Mouse (Mus musculus) layer of hippocampus, adult 2 months (tissue): ENCODE measurements at regions not wholly inside any gene's neighbourhood (a gene's known extent, or its start where the extent isn't known, plus 50 kb on each side); places are given as distances from the start of the nearest gene placed in this dataset.
A peak's percentile ranks its signal among the peaks of the same experiment; 100 is the strongest.

Experiments used
- DNase-seq, 2 experiments: peaks; one replicate each; pipeline ENCODE4 v3.0.0; 2022; ENCODE audit warnings: low spot score in 2 of 2
- H3K27ac ChIP-seq: fragments of 200-600 bp; 2 replicates; pipeline ENCODE4 v1.8.1; 2022
- H3K4me3 ChIP-seq: fragments of 200-600 bp; 2 replicates; pipeline ENCODE4 v1.8.1; 2022; ENCODE audit warnings: mild to moderate bottlenecking
- CTCF ChIP-seq: fragments of 200-600 bp; conservative IDR thresholded peaks from 2 replicates; pipeline ENCODE4 v1.8.1; 2022; ENCODE audit warnings: antibody characterized with exemption, mild to moderate bottlenecking, moderate library complexity

GRCm38 (mm10) chr14:46567411-46567780, 176.9 kb upstream of the Bmp4 start:
- H3K27ac ChIP-seq = no peak overlapping the region
- no peak for DNase-seq
- H3K4me3 ChIP-seq = no peak overlapping the region
- TF ChIP-seq CTCF = no peak

- DNase-seq = no peak
Observed at GRCm38 (mm10) chr14:46566681-46567410, 176.4 kb upstream of the Bmp4 start.

DNA sequence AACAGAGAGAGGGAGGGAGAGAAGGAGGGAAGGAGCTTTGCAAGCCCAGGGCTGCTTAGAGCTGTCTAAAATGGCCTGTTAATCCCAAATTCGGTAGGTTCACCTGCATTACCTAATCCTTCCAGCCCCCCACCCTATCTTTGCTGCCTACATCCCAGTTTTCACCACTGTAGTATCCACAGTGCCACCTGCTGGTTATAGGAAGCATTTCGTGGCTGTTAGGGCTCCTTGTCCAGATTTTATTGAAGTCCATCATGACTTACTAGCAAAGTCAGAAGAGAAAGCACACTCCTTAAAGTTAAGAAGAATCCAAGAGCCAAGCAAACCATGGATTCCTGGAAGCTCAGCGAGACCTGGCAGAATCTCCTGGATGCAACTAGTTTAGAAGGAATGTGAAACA, 174.5 kb upstream of the Bmp4 start:
- Histone ChIP-seq H3K4me3 (no peak overlapping the region), H3K27ac (no peak overlapping the region)
- peak; percentile 29 to 48 for DNase-seq
- TF ChIP-seq CTCF = peak; percentile 89

More at GRCm38 (mm10) chr14:46566681-46567410, 176.4 kb upstream of the Bmp4 start:
- TF ChIP-seq CTCF = no peak
- H3K27ac ChIP-seq = no peak overlapping the region
- no peak overlapping the region for H3K4me3 ChIP-seq

DNA sequence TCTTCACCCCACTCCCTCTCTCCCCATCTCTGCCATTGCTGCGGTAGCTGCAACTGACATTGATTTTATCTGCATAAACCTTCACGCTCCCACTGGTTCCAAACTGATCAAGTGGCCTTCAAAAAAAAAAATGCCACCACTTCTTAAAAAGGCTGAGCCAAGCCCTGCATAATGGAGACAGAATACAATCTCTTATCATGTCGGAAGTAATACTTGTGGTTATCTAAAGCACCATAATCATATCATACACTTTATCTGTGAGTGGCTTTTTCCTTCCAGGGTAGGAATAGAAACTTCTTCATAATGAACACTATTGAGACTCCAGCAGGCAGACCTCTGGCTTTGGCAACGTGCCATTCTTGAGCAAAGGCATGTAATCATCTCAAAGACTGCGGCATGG, 171.5 kb upstream of the Bmp4 start:
- H3K27ac ChIP-seq = no peak overlapping the region
- no peak for TF ChIP-seq CTCF
- H3K4me3 ChIP-seq = no peak overlapping the region
- DNase-seq = no peak

DNA sequence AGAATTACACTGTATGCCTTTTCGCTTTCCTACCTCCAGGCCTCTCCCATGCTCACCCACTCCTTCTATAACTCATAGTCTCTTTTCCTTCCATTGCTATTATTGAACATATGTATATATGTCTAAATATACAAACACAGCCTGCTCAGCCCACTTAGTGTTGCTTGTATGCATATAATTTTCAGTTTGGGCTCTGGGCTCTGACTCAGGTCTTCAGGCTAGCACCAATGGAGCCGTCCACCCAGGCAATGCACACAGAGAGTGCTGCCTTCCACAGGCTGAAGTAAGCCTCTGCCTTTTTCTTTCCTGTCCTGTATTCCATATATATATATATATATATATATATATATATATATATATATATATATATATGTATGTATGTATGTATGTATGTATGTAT, 162.8 kb upstream of the Bmp4 start:
- DNase-seq = no peak
- no peak overlapping the region for H3K4me3 ChIP-seq
- no peak for TF ChIP-seq CTCF
- no peak overlapping the region for H3K27ac ChIP-seq

GRCm38 (mm10) chr14:46546146-46546545, 155.7 kb upstream of the Bmp4 start:
- no peak overlapping the region for H3K4me3 ChIP-seq
- H3K27ac ChIP-seq = no peak overlapping the region
- no peak for DNase-seq
- no peak for TF ChIP-seq CTCF

- no peak overlapping the region for H3K4me3 ChIP-seq
- H3K27ac ChIP-seq = no peak overlapping the region
- TF ChIP-seq CTCF = no peak
- no peak for DNase-seq
Observed at GRCm38 (mm10) chr14:46539466-46540187, 149.2 kb upstream of the Bmp4 start.

- Histone ChIP-seq H3K4me3 (no peak overlapping the region), H3K27ac (no peak overlapping the region)
- DNase-seq = no peak
- TF ChIP-seq CTCF = no peak
Observed at GRCm38 (mm10) chr14:46536002-46536762, 145.7 kb upstream of the Bmp4 start.

DNA sequence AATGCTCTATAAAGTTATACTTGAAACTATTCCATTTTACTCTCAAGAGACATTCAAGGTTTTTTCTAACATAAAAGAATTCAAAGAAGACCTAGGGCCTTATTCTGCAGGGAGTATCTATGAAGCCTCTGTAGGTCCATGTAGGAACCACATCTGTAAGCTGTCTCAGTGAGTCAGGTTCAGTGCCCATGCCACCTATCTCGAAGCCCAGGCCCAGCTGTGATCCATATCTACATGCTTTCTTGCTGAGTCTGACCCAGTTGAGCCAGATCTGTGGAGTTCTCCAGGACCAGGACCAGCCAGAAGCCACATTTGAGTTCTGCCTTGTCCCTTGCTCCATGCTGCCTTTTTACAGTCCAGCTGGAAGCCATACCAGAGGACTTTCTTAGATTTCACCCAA, 142.2 kb upstream of the Bmp4 start:
- no peak for DNase-seq
- Histone ChIP-seq H3K4me3 (no peak overlapping the region), H3K27ac (no peak overlapping the region)
- no peak for TF ChIP-seq CTCF

DNA sequence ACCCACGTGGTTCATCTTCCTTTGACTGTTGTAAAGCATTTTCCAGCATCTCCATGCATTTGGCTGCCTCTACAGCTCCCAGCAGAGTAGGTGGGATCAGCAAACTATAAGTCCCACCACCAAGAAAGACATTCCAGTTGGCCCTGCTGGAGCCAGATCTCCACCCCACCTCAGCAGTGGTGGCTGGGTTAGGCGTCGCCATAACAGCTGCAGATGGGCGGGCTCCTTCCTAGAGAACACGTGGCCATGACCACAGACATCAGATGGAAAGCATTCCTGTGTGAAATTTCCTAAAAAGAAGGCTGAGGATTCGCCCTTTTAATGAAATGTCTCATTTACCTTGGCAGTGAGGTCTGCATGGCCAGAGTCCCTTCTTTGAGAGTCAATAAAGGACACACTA, 140.0 kb upstream of the Bmp4 start:
- H3K27ac ChIP-seq = no peak overlapping the region
- DNase-seq = no peak
- TF ChIP-seq CTCF = no peak

DNA sequence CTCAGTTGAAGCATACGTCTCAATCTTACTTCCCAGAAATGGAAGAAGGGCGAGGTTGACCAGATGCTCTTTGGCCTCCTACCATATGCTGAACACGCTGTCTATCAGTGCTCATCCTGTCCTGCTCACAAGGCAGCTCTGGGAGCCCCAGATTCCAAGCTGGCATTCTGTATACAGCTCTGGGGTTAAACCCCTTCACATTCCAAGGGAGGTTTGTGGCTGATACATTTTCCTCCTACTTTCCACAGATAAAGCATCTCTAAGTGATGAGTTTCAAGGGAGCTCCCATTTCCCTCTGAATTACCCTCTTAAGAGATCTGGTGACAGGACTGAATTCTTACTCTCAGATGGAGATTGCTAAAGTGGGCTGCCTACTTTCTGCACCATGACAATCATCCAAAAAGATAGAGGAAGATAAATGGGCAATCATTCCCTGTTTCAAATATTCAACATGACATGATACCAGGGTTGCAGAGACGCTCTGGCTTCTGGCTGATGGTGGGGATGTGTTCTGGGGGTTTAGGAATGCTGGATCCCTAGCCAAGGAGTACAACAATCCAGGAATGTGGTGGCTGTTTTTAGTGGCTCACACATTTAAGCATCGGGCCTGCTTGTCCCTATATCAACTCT, 138.7 kb upstream of the Bmp4 start:
- no peak for DNase-seq
- no peak overlapping the region for H3K27ac ChIP-seq
- H3K4me3 ChIP-seq = no peak overlapping the region
- TF ChIP-seq CTCF = no peak

More for the DNA sequence above, 140.0 kb upstream of the Bmp4 start:
- no peak overlapping the region for H3K4me3 ChIP-seq

DNA sequence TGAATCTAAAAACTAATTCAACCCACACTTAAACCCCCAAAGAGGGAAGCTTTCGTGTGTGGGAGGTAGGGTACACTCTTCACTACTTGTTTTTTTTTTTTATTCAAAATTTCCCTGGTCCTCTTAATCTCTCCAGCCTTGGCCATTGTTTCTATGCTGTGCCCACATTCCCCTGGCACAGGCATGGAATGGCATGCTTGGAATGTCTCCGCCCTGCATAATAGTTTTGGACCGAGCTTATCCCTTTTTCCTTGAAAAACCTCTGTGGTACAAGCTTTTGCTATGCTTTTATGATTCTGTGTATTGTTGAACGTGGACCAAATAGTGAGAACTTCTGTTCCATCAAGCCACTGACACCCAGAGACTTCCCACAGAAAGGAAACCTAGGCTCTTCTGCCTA, 126.8 kb upstream of the Bmp4 start:
- Histone ChIP-seq H3K27ac (no peak overlapping the region), H3K4me3 (no peak overlapping the region)
- TF ChIP-seq CTCF = no peak
- no peak for DNase-seq

GRCm38 (mm10) chr14:46516285-46516684, 125.8 kb upstream of the Bmp4 start:
- no peak for TF ChIP-seq CTCF
- Histone ChIP-seq H3K27ac (no peak overlapping the region), H3K4me3 (no peak overlapping the region)
- DNase-seq = no peak
